Mouse (Mus musculus) CD8-positive naive resting alpha-beta T cell, adult 2 months (primary cell): ENCODE results near the gene Csdc2.
"Not testable (repeated sequence)": the region's sequence is repeated elsewhere in the genome, so short reads cannot be mapped to it uniquely, and the experiment has no call there.

Experiments used
- DNase-seq, 2 experiments: peaks; one replicate each; pipeline ENCODE4 v3.0.0; 2022; ENCODE audit warnings: low read depth in 2 of 2, low spot score in 2 of 2

Csdc2 gene

DNA sequence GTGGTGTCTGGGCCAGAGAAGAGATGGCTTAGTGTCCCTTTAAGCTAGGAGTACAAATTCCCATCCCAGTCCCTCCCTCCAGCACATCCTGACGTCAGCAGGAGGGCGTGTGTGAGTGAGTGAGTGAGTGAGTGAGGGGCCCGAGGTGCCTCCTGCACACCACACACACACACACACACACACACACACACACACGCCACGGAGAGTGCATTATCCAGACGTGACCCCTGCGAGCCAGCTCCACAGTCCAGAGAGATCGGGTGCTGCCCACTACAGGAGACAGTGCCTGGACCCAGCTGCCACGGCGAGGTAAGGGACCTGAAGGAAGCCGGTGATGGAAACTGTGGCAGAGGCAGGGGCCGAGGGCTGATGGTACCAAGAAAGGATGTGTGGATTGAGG, at the start of gene Csdc2:
Gene Csdc2 (plus strand): TSS at position 81 of the 400 bp plus-strand sequence.
- DNase-seq: no peak

DNA sequence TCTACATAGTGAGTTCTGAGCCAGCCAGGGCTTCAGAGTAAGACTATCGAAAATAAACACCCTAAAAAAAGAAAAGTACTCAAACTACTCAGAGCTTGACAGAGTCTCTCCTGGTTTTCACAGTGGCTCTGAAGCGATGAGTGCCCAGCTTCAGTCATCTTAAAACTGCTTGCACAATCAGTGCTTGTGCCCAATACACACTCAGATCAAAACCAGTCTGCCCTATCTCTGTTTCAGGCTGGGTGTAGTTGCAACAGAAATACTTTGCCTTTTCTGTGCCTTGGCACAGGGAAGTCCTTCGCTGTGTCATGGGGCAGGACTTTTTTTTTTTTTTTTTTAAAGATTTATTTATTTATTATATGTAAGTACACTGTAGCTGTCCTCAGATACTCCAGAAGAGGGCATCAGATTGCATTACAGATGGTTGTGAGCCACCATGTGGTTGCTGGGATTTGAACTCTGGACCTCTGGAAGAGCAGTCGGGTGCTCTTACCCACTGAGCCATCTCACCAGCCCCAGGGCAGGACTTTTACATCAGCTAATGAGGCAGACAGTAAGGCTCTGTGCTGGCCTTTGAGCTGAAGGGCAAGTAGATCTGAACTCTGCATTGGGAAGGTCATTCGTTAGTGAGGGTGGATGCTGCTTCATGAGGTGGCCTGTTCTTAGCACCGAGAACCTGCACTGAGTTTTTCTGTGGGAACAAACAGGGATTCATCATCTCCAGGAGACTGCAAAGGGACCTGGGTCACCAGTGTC, 49.6 kb upstream of the Csdc2 start:
- DNase-seq: no peak

DNA sequence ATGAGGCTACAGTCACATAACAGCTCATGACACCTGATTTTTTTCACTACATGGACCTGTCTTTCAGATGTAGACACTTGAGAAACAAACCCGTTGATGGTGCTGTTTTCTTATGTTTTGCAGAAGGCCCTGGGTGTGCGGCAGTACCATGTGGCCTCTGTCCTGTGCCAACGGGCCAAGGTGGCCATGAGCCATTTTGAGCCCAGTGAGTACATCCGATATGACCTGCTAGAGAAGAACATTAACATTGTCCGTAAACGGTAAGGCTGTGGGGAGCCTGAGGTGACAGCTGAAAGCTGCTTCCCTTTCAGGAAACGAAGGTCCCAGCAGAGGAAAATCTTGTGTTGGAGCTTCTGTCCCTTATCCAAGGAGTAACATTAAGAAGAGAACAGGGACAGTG, 47.4 kb upstream of the Csdc2 start:
- DNase-seq: no peak

DNA sequence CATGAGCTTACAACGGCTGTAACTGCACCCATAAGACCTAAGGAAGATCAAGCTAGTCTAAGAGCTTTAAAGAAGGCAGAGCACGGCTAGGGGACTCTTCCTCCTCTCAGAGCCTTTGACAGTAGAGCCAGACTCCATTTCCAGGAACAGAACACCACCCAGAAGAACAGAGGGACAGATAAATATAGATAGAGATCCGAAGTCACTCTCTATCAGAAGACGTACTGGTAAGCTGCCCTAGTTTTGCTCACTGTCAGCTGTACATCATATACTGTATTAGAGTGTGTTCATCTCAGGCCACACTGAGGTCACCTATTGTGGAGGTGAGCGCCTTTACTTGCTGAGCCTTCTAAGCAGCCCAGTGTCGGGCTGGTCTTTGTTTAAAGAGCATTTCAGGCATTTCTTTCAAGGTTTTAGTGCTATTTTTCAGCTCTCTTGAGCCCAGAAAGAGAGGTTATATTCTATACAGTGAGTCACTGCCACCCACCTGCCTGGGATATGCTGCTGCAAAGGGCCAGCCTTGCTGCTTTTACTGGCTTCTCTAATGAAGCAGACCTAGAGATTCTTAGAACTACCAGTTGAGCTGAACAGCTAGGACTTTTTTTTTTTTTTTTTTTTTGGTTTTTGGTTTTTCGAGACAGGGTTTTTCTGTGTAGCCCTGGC, 45.3 kb upstream of the Csdc2 start:
- no peak for DNase-seq

DNA sequence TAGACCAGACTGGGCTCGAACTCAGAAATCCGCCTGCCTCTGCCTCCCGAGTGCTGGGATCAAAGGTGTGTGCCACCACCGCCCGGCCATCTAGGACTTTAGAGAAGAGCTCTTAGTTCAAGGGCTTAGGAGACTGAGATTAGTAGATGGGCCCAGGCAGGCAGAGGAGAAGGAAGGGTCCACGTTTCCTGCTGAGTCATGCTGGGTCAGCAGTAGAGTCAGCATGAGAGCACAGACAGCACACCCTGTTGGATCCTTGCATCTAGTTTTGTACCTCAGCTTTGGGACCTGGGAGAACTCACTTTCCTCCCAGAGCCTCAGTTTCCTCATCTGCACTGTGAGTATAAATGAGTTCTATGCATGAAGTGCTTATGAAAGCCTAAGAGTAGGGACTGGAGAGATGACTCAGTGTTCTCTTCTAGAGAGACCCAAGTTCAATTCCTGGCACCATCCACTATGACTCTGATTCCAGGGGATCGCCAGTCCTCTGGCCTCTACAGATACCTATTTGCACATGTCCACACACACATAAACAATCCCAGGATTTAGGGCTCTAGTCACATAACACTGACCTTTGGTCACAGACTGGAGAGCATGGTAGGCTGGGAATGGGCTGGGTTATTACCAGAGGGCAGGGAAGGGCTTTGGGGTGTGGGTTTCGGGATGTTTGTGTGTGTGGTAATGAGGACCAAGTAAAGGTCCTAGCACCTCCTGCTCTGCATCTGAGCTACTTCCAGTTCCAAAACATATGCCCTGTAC, 44.6 kb upstream of the Csdc2 start:
- no peak for DNase-seq

DNA sequence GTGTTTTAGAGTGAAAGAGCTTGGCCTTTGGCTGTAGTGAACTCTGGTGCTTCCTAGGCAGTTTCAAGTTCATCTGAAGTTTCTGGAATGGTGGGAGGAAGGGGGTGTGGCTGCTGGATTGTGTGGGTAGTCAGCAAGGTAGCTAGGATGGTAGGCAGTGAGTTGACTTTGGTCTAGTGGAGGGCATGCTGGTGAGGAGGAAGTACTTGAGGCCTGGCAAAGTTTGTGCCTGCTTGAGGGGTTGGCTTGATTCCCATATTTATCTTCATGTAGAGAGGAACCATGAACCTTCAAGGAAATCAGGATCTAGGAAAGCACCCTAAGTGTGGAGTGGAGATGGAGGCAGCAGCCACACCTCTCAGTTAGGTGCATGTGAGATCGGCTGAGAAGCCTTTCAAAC, 42.6 kb upstream of the Csdc2 start:
- no peak for DNase-seq

DNA sequence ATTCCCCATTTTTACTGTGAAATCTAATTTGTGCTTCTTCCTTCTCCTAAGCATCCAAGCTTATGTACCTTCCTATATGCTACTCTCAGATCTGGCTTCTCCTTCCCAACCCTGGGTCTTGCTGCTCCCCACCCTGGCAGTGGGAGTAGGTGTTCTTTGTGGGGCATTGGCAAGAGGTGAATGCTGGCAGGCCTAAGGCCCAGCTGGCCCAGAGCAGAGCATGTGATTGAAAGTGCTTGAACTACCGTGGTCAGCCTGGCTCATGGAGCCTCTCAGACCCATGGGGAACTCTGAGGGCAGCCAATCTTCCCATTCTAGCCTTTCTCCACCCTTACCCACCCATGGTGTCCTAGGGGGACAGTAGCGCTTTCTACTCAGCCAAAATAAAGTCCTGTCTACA, 40.2 kb upstream of the Csdc2 start:
- DNase-seq: no peak

DNA sequence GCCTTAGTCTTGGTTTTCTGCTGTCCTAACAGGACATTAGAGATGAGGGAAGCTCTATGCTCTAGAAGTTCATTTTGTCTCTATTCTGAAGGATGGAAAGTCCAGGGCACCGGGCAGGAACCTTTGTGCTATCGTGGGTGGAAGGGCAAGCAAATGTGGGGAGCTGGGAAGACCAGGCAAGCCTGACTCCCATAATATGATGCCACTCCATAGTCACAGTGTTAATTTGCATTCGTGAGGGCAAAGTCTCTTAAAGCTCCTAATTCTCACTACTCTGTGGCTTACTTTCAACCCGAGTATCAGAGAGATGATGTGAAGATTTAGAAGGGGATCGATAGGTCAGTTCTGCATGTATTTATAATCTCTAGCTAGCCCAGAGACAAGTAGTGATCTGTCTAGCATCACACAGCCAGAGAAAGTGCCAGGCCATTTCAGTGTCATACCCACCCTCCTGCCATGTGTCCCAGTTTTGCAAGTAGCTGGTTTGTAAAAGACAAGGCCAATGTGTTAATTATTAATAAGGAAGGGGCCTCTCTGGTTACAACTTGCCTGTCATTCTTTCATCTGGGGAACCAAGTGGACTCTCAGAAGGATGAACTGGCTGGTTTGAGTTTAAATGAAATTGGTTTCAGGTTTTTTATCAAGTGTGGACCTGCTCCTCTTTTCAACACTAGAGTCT, 38.8 kb upstream of the Csdc2 start:
- no peak for DNase-seq

DNA sequence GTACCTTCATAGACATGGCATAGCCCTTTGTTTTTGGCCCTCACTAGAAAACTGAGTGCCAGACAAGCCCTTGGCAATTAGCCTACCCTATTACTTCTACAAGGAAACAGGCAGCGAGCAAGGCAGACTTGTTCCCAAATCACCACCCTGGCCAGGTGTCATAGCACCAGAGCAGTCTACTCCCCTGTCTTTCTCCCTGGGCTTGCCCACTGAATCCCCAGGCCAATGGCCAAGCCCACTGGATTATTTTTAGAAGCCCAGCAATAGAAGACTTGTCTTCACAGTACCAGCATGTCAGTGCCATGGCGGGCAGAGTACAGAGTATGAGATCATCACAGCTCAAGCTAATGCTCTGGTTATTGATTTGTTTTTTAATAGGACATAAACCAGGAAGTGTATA, 37.8 kb upstream of the Csdc2 start:
- DNase-seq: no peak

DNA sequence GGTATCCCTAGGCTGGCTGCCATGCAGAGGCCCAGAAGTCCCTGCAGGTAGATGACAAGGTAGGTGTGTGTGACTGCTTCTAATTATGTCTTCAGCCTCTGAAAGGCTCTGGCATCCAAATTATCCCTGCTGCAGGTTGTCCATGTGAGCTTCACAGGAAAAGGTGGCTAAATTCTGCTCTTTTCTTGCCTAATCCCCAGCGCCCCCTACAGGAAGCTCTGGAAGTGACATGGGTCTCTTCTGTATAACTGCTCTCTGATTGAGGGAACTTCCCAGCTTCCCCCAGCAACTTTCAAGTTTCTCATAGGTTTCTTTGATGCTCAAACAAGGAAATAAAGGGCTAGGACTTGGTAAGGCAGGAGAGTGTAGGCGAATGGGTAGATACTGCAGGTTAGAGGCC, 31.6 kb upstream of the Csdc2 start:
- DNase-seq: peak; percentile 62 to 80

DNA sequence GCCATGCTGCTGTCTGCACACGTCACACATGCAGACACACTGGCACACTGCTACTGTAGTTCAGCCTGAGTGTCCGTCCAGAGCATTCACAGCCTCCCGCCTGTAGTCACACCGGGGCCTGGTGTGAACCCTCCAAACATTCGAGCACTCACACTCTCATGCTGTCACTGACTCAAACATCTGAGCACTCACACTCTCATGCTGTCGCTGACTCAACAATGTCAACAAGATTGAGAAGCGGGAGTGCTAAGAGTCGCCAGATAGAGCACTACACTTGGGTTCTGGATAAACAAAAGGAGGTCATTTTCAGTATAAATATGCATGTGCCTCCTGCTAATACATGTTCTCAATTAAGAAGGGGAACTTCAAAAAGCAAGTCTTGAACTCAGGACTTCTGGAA, 28.6 kb upstream of the Csdc2 start:
- no peak for DNase-seq

DNA sequence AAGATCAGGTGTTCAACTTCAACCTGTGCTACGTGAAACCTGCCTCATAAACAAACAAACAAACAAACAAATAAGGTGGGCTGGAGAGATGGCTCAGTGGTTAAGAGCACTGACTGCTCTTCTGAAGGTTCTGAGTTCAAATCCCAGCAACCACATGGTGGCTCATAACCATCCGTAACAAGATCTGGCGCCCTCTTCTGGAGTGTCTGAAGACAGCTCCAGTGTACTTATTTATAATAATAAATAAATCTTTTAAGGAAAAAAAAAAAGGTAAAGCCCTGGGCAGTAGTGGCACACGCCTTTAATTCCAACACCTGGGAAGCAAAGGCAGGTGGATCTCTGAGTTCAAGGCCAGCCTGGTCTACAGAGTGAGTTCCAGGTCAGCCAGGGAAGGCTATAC, 27.8 kb upstream of the Csdc2 start:
- DNase-seq: not testable (repeated sequence)

DNA sequence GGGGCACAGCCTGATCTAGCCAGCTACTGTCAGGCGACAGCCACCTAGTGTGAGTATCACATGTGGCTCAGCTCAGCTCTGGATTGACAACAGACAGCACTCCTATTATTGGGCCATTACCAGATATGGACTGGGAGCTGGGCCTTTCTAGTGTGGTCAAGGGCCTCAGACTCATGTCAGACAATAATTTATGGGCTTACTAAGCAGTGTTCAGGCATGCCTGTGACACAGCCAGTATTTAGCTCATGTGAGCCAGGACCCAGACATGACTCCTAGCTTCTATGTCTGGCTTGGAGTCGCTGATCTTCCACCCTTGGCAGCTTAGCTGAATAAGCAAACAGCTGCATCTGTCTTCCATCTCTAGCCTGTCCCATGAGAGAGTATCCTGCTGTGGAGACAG, 24.1 kb upstream of the Csdc2 start:
- no peak for DNase-seq

DNA sequence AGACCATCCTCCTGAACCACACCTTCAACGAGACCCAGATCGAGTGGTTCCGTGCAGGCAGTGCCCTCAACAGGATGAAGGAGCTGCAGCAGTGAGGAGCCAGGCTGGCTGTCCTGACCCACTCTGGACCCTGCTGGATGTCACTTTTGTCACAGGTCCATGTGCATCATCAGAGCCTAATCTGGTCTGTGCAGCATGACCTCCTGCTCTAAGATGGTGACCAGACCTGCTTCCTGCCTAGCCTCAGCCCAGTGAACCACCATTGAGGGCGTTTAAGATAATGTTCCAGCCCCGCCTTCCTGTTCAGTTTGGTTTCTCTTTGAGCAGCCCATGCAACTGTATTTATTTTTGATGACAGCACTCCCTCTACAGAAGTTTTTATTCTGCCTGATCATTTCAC, 21.9 kb upstream of the Csdc2 start:
- no peak for DNase-seq

DNA sequence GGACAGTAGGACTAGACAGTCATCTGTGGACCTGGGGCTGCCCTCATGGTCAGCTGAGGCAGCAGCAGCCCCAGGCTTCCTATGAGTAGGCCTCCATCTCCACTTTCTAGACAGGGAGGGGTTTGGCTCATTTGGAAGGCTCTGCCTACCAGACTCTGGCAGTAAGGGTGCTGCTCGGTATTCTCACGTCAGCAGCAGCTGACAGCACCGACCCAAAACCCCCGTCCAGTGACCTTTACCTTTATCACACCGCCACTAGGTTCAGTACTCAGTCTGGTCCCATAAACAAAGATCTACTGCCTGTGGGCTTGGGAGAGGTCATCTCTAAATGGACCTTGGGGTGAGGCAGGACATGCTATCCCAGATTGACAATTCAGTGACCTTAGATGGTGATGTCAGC, 20.9 kb upstream of the Csdc2 start:
- no peak for DNase-seq

DNA sequence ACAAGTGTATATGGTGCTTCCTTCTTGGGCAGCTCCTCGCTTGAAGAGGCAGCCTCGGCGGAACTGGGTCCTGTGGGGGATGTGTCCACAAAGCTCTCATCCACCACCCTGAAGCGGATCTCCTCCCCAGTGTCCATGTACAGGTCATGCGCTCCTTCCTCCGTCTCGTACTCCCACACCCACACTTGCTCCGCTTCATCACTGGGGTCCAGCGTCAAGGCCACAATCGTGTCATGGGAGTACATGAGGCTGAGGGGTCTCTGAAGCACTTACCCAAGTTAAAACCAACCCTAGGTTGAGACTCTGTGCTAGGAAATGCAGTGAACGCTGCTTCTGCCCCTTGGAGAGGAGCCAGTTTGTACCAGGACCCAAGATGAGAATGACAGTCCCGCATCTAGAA, 19.4 kb upstream of the Csdc2 start:
- DNase-seq: no peak

DNA sequence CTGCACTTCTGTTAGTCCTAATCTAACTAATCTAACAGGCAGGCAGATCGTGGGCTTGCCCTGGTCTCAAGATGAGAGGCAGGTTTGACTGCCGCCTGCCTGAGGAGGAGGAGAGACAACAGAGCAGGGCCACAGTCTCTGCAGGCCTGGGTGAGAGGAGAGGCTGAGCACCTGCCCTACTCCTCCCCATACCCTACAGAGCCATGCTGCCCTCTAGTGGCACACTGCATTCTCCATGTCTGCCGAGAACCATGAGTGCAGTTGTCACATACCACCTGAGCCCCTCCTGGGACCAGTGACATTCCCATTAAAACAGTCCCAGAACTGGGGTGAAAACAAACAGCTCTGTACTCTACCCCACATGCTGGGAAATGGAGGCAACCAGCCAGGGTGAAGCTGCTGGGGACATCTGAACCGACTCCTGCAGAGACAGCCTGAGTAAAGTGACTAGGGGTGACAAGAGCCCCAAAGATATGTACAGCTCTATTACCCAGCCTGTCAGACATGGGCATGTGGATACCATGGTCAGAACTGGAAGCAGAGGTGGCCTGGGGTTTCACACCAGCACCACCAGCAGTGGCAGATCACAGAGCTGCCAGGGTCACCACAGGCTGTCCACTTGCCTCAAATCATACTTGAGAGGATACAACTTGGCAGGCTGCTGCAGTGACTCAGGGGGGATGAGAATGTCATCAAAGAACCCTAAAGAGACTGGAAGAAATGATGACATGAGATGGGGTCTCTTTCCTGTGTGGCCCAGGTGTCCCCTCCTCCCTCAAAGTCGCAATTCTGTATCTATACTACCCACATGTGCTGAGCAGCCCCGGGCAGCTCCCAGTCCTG, 18.7 kb upstream of the Csdc2 start:
- DNase-seq: peak; percentile 54 to 69

DNA sequence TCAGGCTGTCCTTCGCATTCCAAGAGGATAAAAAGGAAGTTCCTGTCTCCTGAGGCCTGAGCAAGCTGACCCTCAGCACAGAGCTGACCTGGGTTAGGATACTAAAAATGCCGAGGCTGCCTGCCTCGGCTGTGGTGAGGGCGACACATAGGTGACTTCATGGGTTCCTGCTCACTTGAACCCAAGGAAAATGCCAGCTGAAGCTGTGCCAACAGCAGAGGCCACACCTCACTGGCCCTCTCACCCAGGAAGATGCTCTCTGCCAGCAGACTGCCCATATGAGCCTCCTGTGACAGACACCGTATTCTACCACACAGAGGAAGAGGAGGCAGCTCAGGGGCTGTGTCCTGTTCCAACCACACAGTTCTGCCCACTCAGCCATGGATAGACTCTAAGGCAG, 17.5 kb upstream of the Csdc2 start:
- no peak for DNase-seq

DNA sequence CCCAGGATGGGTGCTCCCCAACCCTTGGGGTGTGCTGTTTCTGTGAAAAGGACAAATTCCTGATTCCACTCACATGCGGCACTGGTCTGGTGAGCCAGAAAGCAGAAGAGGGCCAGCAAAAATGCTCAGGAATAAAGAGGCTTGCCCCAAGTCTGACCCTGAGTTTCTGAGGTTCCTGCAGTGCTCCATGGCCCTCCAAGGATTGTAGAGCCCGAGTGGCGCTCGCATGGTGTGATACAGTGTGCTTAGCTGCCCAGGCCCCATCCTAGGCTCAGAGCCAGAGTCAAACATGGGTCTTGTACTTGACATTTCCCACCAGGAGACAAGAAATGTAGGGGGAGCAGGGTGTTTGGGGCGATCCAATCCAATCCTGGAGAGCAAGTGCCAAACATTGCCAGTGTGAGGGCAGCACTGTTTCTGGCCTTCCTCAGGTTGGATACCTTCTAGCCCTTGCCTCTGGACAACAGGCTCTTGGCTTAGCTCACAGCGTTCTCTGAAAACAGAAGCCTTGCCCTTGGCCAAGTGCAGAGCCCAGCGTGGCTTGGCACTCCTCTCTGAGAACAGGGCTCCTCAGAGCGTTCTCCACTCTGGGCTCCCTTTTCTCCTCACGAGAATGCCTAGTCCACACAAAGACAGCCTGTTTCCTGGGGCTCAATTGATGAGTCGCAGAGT, 15.9 kb upstream of the Csdc2 start:
- no peak for DNase-seq

DNA sequence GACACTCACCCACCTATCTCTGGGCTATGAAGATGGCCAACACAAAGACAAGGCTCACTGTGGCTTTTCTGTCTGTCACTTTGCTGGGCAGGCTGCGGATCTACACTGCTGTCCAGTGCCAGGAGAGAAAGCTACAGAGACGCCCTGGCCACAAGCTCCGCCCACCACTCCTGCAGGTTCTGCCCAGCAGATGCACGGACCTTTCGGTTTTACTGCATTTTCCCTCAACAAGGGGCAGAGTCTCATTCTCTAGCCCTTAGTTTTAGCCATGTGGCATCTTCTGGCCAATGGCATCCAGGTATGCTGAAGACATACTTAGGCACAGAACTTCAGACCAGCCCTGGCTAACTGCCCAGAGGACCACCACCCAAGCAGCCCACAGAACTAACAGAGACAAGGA, 15.3 kb upstream of the Csdc2 start:
- no peak for DNase-seq
